Mouse (Mus musculus): Measurements from ENCODE around the gene Mipep. TPM values are rescaled to one million over a fixed set of nuclear protein-coding genes. Genes with fewer than 3 reads are reported as not detected.

The Mipep gene
- total RNA-seq, 1 experiment: 7.9 TPM

GRCm38 (mm10) chr14:60763746-60764145 is 20.6 kb upstream of the Mipep start:
- no peak for DNase-seq (ENCODE audit: low read depth, low spot score)
- no peak for TF ChIP-seq ZNF384 (IDR thresholded peaks at IDR 0.05; ENCODE audit: low read depth, low read length)
- no peak for TF ChIP-seq CHD2 (IDR thresholded peaks at IDR 0.05; ENCODE audit: low read depth, low read length)
- TF ChIP-seq HCFC1 (IDR thresholded peaks at IDR 0.05; ENCODE audit: borderline replicate concordance, insufficient read depth, low read length): no peak
- TF ChIP-seq ZC3H11A (IDR thresholded peaks at IDR 0.05; ENCODE audit: borderline replicate concordance, low read depth, low read length): no peak
- no peak for TF ChIP-seq MAFK (IDR thresholded peaks at IDR 0.05; ENCODE audit: insufficient read depth, low read depth, low read length)
- H3K27ac ChIP-seq (ENCODE audit: insufficient read depth, low read depth, low read length, poor library complexity, severe bottlenecking): no peak overlapping the region
- H3K9me3 ChIP-seq (ENCODE audit: control insufficient read depth, insufficient read depth, low read depth, low read length): no peaks in the 10 kb centered on the region
- peaks cover 24% of the 10 kb centered on the region for H3K36me3 ChIP-seq (ENCODE audit: control insufficient read depth, insufficient read depth, low read length, poor library complexity, severe bottlenecking)
- in situ Hi-C loops (cut with MboI; ENCODE audit: low sequenced_read_pairs in 2 of 2, unreplicated experiment in 2 of 2): no loop called here
- peaks cover 18 to 39% of the 10 kb centered on the region in 2 experiments for H3K4me1 ChIP-seq (ENCODE audit: control insufficient read depth in 2 of 2, insufficient read depth in 2 of 2, low read length in 2 of 2, poor library complexity in 1 of 2)
- H3K4me3 ChIP-seq (ENCODE audit: insufficient read depth in 1 of 2, low read depth in 1 of 2, low read length in 2 of 2, poor library complexity in 1 of 2, severe bottlenecking in 1 of 2): no peak overlapping the region
- no peak overlapping the region for H3K9ac ChIP-seq (ENCODE audit: insufficient read depth, low read depth, low read length, poor library complexity, severe bottlenecking)

- no peak for DNase-seq (ENCODE audit: low read depth, low spot score)
- no peaks in the 10 kb centered on the region for H3K9me3 ChIP-seq (ENCODE audit: control insufficient read depth, insufficient read depth, low read depth, low read length)
- peak overlapping the region; percentile 6; the same call in 1 of the 2 replicates for H3K27ac ChIP-seq (ENCODE audit: insufficient read depth, low read depth, low read length, poor library complexity, severe bottlenecking)
- TF ChIP-seq CHD2 (IDR thresholded peaks at IDR 0.05; ENCODE audit: low read depth, low read length) (0 out of 2 replicates have a peak, but pooled peaks have one; percentile 22), HCFC1 (IDR thresholded peaks at IDR 0.05; ENCODE audit: borderline replicate concordance, insufficient read depth, low read length) (no peak)
- in situ Hi-C loops (cut with MboI; ENCODE audit: low sequenced_read_pairs in 2 of 2, unreplicated experiment in 2 of 2): no loop called here
- H3K4me1 ChIP-seq (ENCODE audit: control insufficient read depth in 2 of 2, insufficient read depth in 2 of 2, low read length in 2 of 2, poor library complexity in 1 of 2): peaks cover 18 to 39% of the 10 kb centered on the region in 2 experiments
- H3K4me3 ChIP-seq (ENCODE audit: insufficient read depth in 1 of 2, low read depth in 1 of 2, low read length in 2 of 2, poor library complexity in 1 of 2, severe bottlenecking in 1 of 2): no peak overlapping the region
- H3K9ac ChIP-seq (ENCODE audit: insufficient read depth, low read depth, low read length, poor library complexity, severe bottlenecking): no peak overlapping the region
- peaks cover 17% of the 10 kb centered on the region for H3K36me3 ChIP-seq (ENCODE audit: control insufficient read depth, insufficient read depth, low read length, poor library complexity, severe bottlenecking)
Observed at GRCm38 (mm10) chr14:60764526-60764925, 19.8 kb upstream of the Mipep start.

GRCm38 (mm10) chr14:60765025-60765424 is 19.3 kb upstream of the Mipep start:
- TF ChIP-seq MAFK (IDR thresholded peaks at IDR 0.05; ENCODE audit: insufficient read depth, low read depth, low read length) (no peak), ZNF384 (IDR thresholded peaks at IDR 0.05; ENCODE audit: low read depth, low read length) (no peak), CHD2 (IDR thresholded peaks at IDR 0.05; ENCODE audit: low read depth, low read length) (no peak), HCFC1 (IDR thresholded peaks at IDR 0.05; ENCODE audit: borderline replicate concordance, insufficient read depth, low read length) (no peak), ZC3H11A (IDR thresholded peaks at IDR 0.05; ENCODE audit: borderline replicate concordance, low read depth, low read length) (no peak)
- H3K9me3 ChIP-seq (ENCODE audit: control insufficient read depth, insufficient read depth, low read depth, low read length): no peaks in the 10 kb centered on the region
- DNase-seq (ENCODE audit: low read depth, low spot score): no peak
- H3K36me3 ChIP-seq (ENCODE audit: control insufficient read depth, insufficient read depth, low read length, poor library complexity, severe bottlenecking): peaks cover 17% of the 10 kb centered on the region
- H3K4me1 ChIP-seq (ENCODE audit: control insufficient read depth in 2 of 2, insufficient read depth in 2 of 2, low read length in 2 of 2, poor library complexity in 1 of 2): peaks cover 18 to 39% of the 10 kb centered on the region in 2 experiments
- no peak overlapping the region for H3K9ac ChIP-seq (ENCODE audit: insufficient read depth, low read depth, low read length, poor library complexity, severe bottlenecking)
- no peak overlapping the region for H3K4me3 ChIP-seq (ENCODE audit: insufficient read depth in 1 of 2, low read depth in 1 of 2, low read length in 2 of 2, poor library complexity in 1 of 2, severe bottlenecking in 1 of 2)
- peak overlapping the region; percentile 6; the same call in 1 of the 2 replicates for H3K27ac ChIP-seq (ENCODE audit: insufficient read depth, low read depth, low read length, poor library complexity, severe bottlenecking)
- in situ Hi-C loops (cut with MboI; ENCODE audit: low sequenced_read_pairs in 2 of 2, unreplicated experiment in 2 of 2): no loop called here

GRCm38 (mm10) chr14:60767884-60768283 is 16.5 kb upstream of the Mipep start, which contains the start of gene C1qtnf9:
Gene C1qtnf9, plus strand, starts transcription at chr14:60768134.
- no peak for DNase-seq (ENCODE audit: low read depth, low spot score)
- Histone ChIP-seq H3K9ac (ENCODE audit: insufficient read depth, low read depth, low read length, poor library complexity, severe bottlenecking) (no peak within 1 kb of the TSS), H3K4me1 (ENCODE audit: control insufficient read depth in 2 of 2, insufficient read depth in 2 of 2, low read length in 2 of 2, poor library complexity in 1 of 2) (peaks cover 18 to 25% of the 10 kb centered on the region in 2 experiments), H3K9me3 (ENCODE audit: control insufficient read depth, insufficient read depth, low read depth, low read length) (no peaks in the 10 kb centered on the region), H3K36me3 (ENCODE audit: control insufficient read depth, insufficient read depth, low read length, poor library complexity, severe bottlenecking) (no peaks in the 10 kb centered on the region), H3K4me3 (ENCODE audit: insufficient read depth in 1 of 2, low read depth in 1 of 2, low read length in 2 of 2, poor library complexity in 1 of 2, severe bottlenecking in 1 of 2) (no peak within 1 kb of the TSS), H3K27ac (ENCODE audit: insufficient read depth, low read depth, low read length, poor library complexity, severe bottlenecking) (no peak within 1 kb of the TSS)
- in situ Hi-C loops (cut with MboI; ENCODE audit: low sequenced_read_pairs in 2 of 2, unreplicated experiment in 2 of 2): no loop called here
- TF ChIP-seq CHD2 (IDR thresholded peaks at IDR 0.05; ENCODE audit: low read depth, low read length) (no peak), ZNF384 (IDR thresholded peaks at IDR 0.05; ENCODE audit: low read depth, low read length) (no peak), MAFK (IDR thresholded peaks at IDR 0.05; ENCODE audit: insufficient read depth, low read depth, low read length) (no peak), ZC3H11A (IDR thresholded peaks at IDR 0.05; ENCODE audit: borderline replicate concordance, low read depth, low read length) (no peak)

- no peak for DNase-seq (ENCODE audit: low read depth, low spot score)
- Histone ChIP-seq H3K9me3 (ENCODE audit: control insufficient read depth, insufficient read depth, low read depth, low read length) (no peaks in the 10 kb centered on the region), H3K9ac (ENCODE audit: insufficient read depth, low read depth, low read length, poor library complexity, severe bottlenecking) (no peak overlapping the region), H3K27ac (ENCODE audit: insufficient read depth, low read depth, low read length, poor library complexity, severe bottlenecking) (no peak overlapping the region), H3K4me1 (ENCODE audit: control insufficient read depth in 2 of 2, insufficient read depth in 2 of 2, low read length in 2 of 2, poor library complexity in 1 of 2) (peaks cover 11 to 21% of the 10 kb centered on the region in 2 experiments), H3K36me3 (ENCODE audit: control insufficient read depth, insufficient read depth, low read length, poor library complexity, severe bottlenecking) (no peaks in the 10 kb centered on the region), H3K4me3 (ENCODE audit: insufficient read depth in 1 of 2, low read depth in 1 of 2, low read length in 2 of 2, poor library complexity in 1 of 2, severe bottlenecking in 1 of 2) (no peak overlapping the region)
- in situ Hi-C loops (cut with MboI; ENCODE audit: low sequenced_read_pairs in 2 of 2, unreplicated experiment in 2 of 2): no loop called here
- no peak for TF ChIP-seq ZC3H11A (IDR thresholded peaks at IDR 0.05; ENCODE audit: borderline replicate concordance, low read depth, low read length)
- no peak for TF ChIP-seq ZNF384 (IDR thresholded peaks at IDR 0.05; ENCODE audit: low read depth, low read length)
- no peak for TF ChIP-seq MAFK (IDR thresholded peaks at IDR 0.05; ENCODE audit: insufficient read depth, low read depth, low read length)
- TF ChIP-seq HCFC1 (IDR thresholded peaks at IDR 0.05; ENCODE audit: borderline replicate concordance, insufficient read depth, low read length): no peak
- no peak for TF ChIP-seq CHD2 (IDR thresholded peaks at IDR 0.05; ENCODE audit: low read depth, low read length)
Observed at GRCm38 (mm10) chr14:60769340-60769739, 15.0 kb upstream of the Mipep start.
